Mouse (Mus musculus) adrenal gland (tissue): ENCODE measurements around the gene Cntfr.

ENCODE experiments used
- intact Hi-C: fragments of 180-260 bp; cut with DNase I; formaldehyde crosslinking; loops from one replicate; pipeline ENCODE4 v1.15.1; 2025

The Cntfr gene

DNA sequence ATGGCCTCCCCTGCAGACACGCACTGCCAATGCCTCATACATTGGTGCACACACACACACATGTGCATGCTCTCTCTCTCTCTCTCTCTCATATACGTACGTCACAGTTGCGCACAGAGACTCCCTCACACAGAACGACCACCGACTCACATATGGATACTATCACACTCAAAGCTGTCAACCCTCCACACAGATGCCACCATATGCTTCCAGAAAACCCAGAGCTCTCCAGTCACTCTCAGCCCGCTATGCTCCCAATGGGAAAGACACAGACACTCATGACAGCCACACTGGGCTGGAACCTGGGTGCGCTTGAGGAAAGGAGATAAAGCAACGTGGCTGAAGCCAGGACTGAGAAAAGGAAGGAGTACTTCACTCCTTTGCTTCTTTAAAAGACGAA, 14.9 kb downstream of the Cntfr start:
- intact Hi-C loops, result no loop called here

GRCm38 (mm10) chr4:41681176-41681575, 15.7 kb downstream of the Cntfr start:
- intact Hi-C loops, result no loop called here

DNA sequence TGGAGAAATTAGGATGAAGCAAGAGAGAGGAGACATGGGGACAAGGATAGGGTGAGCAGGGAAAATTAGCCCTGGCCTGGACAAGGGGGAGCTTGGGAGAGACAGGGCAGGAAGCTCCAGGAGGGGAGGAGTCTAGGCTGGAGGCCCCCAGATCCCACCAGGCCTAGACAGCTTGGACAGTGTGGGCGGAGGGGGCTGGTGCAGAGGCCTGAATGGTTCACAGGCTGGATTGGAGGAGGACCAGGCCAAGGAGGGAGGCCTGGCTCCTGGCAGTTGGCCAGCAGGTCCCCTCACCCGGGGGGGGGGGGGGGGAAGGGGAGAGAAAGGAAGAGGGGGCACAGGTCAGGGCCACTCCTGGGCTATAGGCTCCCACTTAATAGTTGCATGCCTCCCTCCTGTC, 17.6 kb downstream of the Cntfr start:
- intact Hi-C loops, result no loop called here

DNA sequence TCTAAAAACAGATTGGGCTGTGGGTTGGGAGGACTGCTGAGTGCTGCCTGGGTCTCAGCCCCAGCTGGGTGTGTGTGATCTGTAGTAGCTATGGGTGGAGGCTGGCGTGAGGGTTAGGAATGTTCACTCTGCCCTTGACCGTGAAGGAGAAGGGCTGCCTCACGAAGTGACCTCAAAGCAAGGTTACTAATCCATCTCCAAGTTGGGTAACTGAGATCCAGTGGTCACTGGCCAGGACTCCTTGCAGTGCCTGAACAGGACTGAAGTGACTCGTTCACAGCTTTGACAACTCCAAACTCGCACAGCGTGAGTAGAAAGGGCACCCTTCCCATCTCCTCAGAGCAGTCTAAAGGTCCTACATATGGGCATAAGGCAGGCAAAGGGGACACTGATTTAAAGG, 18.0 kb downstream of the Cntfr start:
- intact Hi-C loops, result no loop called here

DNA sequence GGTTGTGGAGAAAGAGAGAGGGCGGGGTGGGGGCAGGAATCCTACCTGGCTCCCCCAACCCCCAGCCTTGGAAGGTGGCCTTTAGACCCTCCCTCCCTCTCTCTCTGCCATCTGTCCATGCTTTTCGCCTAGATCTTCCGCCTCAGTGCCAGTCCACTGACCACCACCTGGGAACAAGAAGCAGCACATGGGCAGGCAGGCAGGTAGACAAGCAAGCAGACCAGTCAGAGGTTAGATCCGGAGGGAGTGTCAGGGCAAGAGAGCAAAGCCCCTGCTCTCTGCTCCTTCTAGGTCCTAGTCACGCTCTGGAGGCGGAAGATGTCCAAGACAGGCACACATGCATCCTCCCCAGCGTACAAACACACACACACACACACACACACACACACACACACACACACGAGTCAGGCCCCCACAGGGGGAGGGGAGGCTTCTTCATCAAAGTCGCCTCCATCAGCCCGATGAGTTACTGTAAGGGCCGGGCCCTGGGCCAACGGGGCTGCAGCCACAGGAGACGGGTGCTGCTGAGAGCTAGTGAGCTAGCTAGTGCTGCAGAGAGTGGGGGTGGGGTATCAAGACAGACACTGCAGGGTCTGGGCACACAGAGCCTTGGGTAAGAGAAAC, 19.8 kb downstream of the Cntfr start:
- intact Hi-C loops, result no loop called here

DNA sequence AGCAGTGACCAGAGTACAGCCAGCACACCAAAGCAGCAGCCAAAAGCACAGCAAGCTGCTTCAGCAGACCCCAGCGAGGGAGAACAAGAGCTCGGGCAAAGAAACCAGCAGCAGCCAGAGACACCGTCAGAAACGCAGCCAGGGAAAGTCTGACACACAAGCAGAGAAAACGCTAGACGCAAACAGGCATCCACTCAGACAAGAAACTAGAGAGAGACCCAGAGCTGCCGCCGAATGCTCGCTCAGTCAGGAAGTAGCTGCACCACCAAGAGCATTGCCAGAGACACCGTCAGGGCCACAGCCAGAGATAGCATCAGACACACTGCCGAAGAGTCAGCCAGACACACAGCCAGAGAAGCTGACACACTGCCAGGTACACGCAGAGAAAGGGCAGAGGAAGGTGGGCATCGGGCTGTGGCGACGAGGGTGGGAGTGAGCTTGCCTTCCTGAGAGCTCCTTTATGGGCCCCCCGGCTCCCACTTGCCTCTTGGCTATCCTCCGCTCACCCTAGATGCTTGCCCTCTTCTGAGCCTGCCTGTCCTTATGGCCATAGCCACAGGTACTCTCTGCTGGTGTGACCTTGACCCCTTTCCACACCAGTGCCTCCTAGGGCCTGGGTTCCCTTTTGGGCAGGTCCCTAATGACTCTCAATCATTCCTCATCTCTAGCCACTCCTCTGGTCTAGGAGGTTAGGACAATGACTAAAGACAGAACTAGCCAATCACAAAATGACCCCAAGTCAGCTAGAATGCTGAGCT, 20.5 kb downstream of the Cntfr start:
- intact Hi-C loops, result no loop called here

DNA sequence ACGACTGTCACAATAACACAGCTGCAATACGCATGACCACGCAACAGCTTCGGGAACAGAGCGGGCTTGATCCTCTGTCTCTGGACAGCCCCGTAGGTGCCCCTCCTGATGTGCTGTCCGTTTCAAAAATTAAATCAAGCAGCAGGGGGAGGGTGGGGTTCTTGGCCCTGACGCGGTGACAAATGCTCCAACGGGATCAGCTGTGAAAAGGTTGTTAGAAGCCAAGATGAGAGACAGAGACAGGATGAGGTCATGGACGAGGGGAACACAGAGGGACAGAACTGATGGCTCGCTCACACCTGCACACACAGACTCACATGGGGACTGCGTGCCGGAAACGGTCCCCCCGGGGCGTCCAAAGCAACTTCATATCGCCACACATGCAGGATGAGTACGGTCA, 23.7 kb downstream of the Cntfr start:
- intact Hi-C loops, result no loop called here

DNA sequence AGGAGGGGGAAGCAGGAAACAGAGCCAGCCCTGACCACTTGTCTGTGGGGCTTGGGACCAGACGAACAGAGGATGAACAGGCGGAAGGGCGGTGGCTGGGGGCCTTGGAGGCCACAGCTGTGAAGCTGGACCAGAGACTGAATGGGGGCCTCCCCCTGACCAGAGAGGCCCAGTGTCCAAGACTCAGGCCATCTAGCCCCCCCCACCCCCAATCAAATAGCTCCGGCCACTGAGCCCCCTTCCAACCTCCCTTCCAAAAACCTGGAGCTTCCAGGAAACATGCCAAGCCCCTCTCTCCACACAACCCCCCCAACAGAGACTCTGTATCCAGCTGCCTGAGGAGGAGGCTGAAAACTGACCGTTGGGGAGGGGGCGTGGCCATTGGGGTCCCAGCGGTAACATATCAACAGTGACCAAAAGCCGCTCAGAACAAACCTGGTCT, 24.3 kb downstream of the Cntfr start:
- intact Hi-C loops, result no loop called here

- intact Hi-C loops, result no loop called here
Observed at GRCm38 (mm10) chr4:41671963-41672480, 24.9 kb downstream of the Cntfr start.

GRCm38 (mm10) chr4:41671500-41671899, 25.4 kb downstream of the Cntfr start:
- intact Hi-C loops, result no loop called here

GRCm38 (mm10) chr4:41670836-41671235, 26.1 kb downstream of the Cntfr start:
- intact Hi-C loops, result no loop called here

DNA sequence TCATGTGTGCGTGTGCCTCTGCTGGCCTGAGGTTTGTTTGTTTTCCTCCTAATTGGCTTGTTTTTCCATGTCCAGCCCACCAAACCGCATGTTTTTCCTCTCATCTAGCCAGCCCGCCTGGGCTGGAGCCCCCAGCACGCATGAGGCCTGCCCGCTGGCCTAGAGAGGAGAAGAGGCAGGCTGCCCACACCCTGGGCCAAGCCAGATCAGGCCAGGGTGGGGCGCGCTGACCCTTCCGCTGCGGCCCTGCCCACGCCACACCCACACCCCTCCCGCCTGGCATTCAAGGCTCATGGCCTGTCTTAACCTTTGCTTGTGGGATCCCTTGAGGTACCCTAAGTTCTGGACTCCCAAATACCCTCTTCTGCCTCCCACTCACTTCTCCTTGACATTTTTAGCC, 30.2 kb downstream of the Cntfr start:
- intact Hi-C loops, result no loop called here

DNA sequence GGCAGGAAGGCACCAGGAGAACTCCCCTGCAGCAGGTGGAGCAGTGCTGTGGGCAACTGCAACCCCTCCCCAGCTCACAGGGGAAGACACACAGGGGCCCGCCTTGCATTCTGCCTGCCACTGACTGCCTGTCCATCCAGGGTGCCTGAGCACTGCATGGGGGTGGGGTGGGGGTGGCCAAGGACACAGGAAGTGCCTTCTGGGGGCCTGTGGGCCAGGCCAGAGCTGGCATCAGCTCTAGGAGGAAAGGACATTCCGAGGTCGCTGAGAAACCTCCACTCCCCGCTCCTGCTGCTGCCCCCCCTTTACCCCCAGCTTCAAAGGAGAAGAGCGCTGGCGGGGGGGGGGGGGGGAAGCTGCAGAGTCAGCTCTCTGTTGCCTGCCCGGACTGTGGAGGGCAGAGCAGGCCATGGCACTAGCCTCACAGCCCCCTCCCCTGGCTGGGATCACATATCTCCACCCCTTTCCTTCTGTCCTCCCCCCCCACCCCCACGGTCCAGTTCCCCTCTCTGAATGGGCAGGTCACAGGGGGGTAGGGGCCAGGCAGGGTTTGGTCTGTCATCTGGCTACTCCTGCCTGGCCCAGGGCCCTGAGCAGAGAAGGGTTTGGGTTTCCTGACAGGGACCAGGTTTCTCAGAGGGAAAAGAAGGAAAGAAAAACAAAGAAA, 31.7 kb downstream of the Cntfr start:
- intact Hi-C loops, result no loop called here

GRCm38 (mm10) chr4:41664533-41664932, 32.4 kb downstream of the Cntfr start:
- intact Hi-C loops, result no loop called here

- intact Hi-C loops, result no loop called here
Observed at GRCm38 (mm10) chr4:41663614-41664013, 33.3 kb downstream of the Cntfr start.

- intact Hi-C loops, result no loop called here
Observed at GRCm38 (mm10) chr4:41662723-41663122, 34.2 kb downstream of the Cntfr start.

DNA sequence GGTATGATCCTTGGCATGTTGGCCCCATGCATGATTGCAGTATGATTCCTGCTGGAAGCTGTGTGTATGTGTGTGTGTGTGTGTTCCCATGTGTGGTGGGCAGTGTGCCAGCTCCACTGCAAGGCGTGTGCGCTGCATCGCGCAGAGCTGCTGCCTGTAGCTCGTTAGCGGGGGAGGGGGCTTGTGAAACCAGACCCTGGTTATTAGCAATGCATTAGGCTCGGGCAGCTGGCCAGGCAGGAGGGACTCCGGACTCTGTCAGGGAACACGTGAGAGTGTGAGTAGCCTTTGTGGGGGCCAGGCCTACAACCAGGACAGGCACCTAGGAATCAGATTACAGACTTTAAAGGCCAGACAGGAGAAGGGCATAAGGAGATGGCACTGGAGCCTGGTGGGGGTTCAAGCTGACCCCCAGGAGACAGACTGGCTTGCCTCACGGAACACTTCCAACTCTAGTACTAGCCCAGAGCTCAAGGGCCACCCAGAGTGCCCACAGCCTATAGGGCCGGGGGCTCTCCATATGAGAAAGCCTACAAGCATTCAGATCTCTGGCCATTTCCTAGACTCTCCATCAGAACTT, 35.9 kb downstream of the Cntfr start:
- intact Hi-C loops, result no loop called here

- intact Hi-C loops, result no loop called here
Observed at GRCm38 (mm10) chr4:41659556-41659955, 37.3 kb downstream of the Cntfr start.

GRCm38 (mm10) chr4:41658566-41659384, 38.1 kb downstream of the Cntfr start:
- intact Hi-C loops, result no loop called here

- intact Hi-C loops, result no loop called here
Observed at GRCm38 (mm10) chr4:41655525-41655924, 41.4 kb downstream of the Cntfr start.

GRCm38 (mm10) chr4:41654217-41654616, 42.7 kb downstream of the Cntfr start:
- intact Hi-C loops, result loop anchor here (5.0 kb wide), 2 partner anchors 37 to 53 kb away; no protein-coding TSS in a partner anchor
